Mouse (Mus musculus): Measurements from ENCODE around the gene Dmrt2.
A peak's percentile ranks its signal among the peaks of the same experiment; 100 is the strongest.

Dmrt2 gene

GRCm38 (mm10) chr19:25672101-25672950 lies at the start of gene Dmrt2:
Gene Dmrt2 (plus strand): TSS chr19:25672411.
- DNase-seq (ENCODE audit: low spot score), result no peak

DNA sequence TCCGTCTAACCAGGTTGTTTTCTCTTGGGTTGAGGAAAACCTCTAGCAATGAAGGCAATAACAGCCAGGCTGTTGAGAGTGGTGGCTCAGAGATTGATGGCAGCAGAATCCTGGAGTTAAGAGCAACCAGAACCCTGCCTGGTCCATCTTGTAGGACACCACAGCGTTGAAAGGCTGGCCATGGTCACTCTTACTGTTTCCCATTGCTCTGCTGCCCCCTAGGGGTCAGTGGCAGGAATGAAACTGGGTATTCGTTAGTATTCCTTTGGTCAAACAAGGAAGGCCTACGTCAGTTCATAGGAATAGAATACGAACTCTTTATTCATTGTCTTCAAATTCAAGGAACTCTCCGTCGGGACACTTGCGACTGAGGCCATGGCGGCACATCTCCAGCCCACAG lies 43.7 kb upstream of the Dmrt2 start:
- DNase-seq (ENCODE audit: low spot score), result peak; percentile 20

- no peak for DNase-seq (ENCODE audit: low spot score)
Observed at GRCm38 (mm10) chr19:25635119-25635518, 37.1 kb upstream of the Dmrt2 start.

- DNase-seq (ENCODE audit: low spot score), result peak; percentile 19
Observed at GRCm38 (mm10) chr19:25635622-25636244, 36.5 kb upstream of the Dmrt2 start.

DNA sequence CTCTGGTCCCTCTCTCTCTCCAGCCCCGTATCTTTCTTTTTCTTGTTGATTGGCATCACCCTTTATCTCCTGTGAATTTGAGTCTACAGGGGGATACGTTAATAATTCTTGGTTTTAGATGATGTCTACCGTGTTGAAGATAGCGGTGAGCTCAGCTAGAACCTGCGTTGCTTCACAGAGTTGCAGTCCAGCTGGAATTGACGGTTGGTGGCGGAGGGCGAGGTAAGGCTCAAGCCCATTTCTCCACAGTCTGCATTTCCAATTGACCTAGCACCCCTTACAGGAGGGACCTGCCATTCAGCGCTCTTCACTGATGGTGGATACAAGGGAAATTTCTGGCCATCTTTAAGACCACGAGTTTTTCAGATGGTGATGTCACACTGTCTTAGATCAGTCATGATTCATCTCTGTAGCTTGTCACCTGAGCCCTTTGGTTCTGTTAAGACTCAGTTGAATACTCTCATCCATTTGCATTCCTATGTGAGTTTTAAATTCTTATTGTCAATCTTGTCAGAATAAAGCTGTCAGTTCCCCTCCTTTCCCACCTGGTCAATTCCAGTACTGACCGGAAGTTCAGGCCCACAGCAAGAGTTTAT lies 33.3 kb upstream of the Dmrt2 start:
- DNase-seq (ENCODE audit: low spot score), result no peak

DNA sequence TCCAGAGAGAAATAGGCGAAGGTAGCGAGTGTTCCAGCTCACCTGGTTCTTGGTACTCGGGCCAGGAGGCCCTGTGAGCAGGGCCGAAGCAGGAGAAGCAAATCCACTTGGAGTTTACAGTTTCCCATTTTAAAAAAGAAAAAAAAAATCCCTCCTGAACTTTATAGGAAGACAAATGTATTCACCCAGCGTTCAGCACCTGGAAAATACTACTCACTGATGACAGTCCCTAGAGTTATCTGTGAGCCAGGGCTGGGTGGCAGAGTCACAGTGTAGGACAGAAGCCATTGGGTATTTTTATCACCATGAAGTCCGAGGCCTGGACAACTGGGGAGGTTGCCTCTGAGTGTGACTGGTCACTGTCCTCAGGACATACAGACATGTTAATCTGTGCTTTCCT lies 30.4 kb upstream of the Dmrt2 start:
- DNase-seq (ENCODE audit: low spot score), result no peak

DNA sequence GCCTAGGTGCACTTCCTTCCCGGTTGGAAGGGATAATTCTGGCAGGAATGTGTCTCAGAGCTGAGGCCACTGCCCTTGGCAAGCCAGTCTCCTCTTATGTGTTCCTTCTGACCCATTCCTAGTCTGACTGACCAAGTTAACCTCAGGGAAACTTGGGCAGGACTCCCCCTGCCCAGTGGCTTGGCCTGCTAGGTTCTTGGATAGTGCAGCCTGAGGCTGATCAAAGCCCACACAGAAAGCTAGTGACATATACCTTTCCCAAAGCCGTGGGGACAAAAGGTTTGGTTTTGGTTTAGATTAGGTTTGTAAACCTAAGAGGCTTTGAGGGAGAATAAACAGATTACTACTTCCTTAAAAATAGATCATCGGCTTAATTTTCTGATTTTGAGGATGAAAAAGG lies 25.1 kb upstream of the Dmrt2 start:
- DNase-seq (ENCODE audit: low spot score), result no peak

DNA sequence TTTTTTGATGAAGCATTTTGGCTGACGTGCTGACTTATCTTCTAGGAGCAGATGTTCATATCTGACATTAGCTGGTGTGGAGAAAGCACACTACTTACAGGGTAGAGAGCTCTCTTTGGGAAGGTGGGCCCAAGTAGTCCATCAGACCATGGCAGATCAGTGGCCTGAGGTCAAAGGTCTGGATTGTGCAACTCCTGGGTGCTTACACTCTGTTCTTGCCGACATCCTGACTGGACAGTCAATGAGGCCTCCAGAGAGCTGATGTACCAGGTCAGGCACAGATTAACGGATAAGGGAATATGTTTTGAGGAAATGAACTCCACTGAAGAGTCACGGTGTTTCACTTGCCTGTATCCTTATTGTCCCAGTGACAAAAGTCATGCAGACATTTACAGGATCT lies 23.5 kb upstream of the Dmrt2 start:
- DNase-seq (ENCODE audit: low spot score), result no peak

DNA sequence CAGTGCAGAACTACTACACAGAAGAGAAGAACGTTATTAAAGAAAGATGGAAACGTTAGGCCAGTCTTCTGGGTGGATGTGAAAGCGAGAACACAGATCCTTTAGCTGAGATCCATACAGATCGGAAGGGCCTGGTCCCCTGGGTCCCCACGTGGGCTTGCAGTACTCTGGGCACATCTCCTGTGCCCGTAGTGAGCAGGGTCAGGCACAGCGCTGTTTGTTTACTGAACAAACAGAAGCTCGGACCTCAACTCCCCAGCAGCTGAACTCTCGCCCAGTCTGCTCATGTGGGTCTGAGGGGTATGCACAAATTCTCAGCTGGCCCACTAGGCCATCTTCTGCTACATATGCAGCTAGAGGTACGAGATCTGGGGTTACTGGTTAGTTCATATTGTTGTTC lies 21.7 kb upstream of the Dmrt2 start:
- DNase-seq (ENCODE audit: low spot score), result no peak

- DNase-seq (ENCODE audit: low spot score), result no peak
Observed at GRCm38 (mm10) chr19:25652560-25652959, 19.7 kb upstream of the Dmrt2 start.

- DNase-seq (ENCODE audit: low spot score), result no peak
Observed at GRCm38 (mm10) chr19:25654034-25654749, 18.0 kb upstream of the Dmrt2 start.

GRCm38 (mm10) chr19:25665486-25666339 lies 6.5 kb upstream of the Dmrt2 start:
- DNase-seq (ENCODE audit: low spot score), result no peak

GRCm38 (mm10) chr19:25667836-25668235 lies 4.4 kb upstream of the Dmrt2 start:
- no peak for DNase-seq (ENCODE audit: low spot score)

DNA sequence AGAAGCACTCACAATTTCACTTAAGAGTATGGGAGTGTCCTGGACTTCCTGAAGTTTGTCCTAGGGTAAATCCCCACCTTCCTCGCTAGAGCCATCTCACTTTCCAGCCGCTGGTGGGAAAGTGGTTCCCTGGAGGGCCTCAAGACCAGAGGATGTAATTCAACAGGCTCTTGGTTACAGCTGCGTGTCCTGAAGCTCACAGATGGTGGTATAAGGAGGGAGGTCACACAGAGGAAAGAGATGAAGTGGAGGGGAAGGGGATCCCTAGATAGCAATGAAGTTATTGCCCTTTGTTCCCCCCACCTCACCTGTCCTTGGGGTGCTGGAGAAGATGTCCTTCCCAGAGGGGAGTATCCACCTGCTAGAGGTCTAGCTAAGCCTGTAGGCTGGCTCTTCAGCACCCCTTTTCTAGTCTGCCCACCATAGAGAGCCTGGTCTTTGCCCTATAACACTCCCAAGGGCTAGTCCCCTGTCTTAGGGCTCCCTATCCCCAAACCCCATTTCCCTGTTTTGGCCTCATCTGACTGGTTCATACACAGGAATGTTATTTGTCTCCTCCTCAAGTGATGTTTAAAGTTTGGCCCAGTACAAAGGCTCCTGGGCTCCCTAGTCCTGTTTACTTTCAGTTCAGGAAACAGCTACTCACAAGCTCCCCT lies 2.5 kb upstream of the Dmrt2 start:
- DNase-seq (ENCODE audit: low spot score), result no peak

- no peak for DNase-seq (ENCODE audit: low spot score)
Observed at GRCm38 (mm10) chr19:25670571-25671285, 1.5 kb upstream of the Dmrt2 start.

- DNase-seq (ENCODE audit: low spot score), result no peak
Observed at GRCm38 (mm10) chr19:25671681-25672080, 530 bp upstream of the Dmrt2 start.

DNA sequence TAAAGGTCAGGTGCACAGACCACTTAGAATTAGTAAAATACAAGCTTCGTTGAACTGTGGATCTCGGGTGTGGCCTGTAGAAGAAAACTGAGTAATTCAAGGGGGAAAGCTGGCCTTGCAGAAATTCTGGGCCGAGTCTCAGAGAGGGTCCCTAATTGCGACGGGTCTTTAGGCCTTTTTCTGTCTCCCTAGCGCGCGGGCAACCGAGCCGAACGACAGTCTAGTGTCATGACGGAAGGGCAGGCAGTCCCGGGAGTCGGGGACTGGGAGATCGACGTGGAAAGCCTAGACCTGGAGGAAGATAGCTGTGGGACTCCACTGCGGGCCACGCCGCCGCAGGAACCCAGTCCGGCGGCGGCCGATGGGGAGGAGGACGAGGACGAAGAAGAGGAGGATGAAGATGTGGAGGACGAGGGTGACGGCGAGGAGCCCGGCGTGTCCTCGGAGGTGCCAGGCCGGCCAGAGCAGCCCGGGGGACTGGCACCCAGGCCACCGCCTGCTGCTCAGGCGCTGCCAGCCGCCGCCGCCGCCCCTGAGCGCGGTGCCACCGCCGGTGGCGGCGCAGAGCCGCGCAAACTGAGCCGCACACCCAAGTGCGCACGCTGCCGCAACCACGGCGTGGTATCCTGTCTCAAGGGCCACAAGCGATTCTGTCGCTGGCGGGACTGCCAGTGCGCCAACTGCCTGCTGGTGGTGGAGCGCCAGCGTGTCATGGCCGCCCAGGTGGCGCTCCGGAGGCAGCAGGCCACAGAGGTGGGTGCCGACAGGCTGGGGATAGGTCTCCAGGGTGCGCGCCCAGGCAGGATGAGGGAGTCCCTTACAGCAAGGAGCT lies 1.2 kb downstream of the Dmrt2 start:
- DNase-seq (ENCODE audit: low spot score), result no peak

GRCm38 (mm10) chr19:25674056-25674420 lies 1.8 kb downstream of the Dmrt2 start:
- DNase-seq (ENCODE audit: low spot score), result no peak

GRCm38 (mm10) chr19:25674744-25675143 lies 2.5 kb downstream of the Dmrt2 start:
- no peak for DNase-seq (ENCODE audit: low spot score)

Data from c-Kit-positive CD71-positive TER-119-positive erythroid progenitor cells, embryonic 14.5 days (primary cell).